Mouse (Mus musculus) adrenal gland, postnatal 14 days (tissue): ENCODE data around the gene Grb7. TPM values are rescaled to one million over a fixed set of nuclear protein-coding genes. Genes with fewer than 3 reads are reported as not detected.

Experiments
- DNase-seq: peaks from one replicate; pipeline ENCODE4 v3.0.0; 2021; ENCODE audit warnings: mixed read lengths
- total RNA-seq: library from RNA; stranded (reverse); gene quantifications from 2 replicates; pipeline ENCODE4 v1.2.3, GENCODE M21; 2021

The Grb7 gene
- total RNA-seq, 1 experiment from 2014 or later: 10.7 TPM

GRCm38 (mm10) chr11:98445238-98445637 lies 956 bp upstream of the Grb7 start:
- no peak for DNase-seq

- DNase-seq: no peak
Measured at GRCm38 (mm10) chr11:98445679-98446078, 515 bp upstream of the Grb7 start.

GRCm38 (mm10) chr11:98446562-98447474 lies 624 bp downstream of the Grb7 start:
- DNase-seq: no peak

- no peak for DNase-seq
Measured at GRCm38 (mm10) chr11:98447475-98447834, 1.3 kb downstream of the Grb7 start.

- DNase-seq: no peak
Measured at GRCm38 (mm10) chr11:98448191-98448790, 2.1 kb downstream of the Grb7 start.

GRCm38 (mm10) chr11:98449419-98449818 lies 3.2 kb downstream of the Grb7 start:
- DNase-seq: no peak

GRCm38 (mm10) chr11:98449921-98450771 lies 4.0 kb downstream of the Grb7 start:
- no peak for DNase-seq

- DNase-seq: no peak
Measured at GRCm38 (mm10) chr11:98455484-98455883, 9.3 kb downstream of the Grb7 start.

GRCm38 (mm10) chr11:98456545-98456944 lies 10.4 kb downstream of the Grb7 start:
- no peak for DNase-seq

GRCm38 (mm10) chr11:98456945-98457344 lies 10.8 kb downstream of the Grb7 start:
- no peak for DNase-seq

- DNase-seq: peak; percentile 94
Measured at GRCm38 (mm10) chr11:98457367-98458120, 11.3 kb downstream of the Grb7 start.

GRCm38 (mm10) chr11:98458121-98458990 lies 12.2 kb downstream of the Grb7 start:
- peak; percentile 34 for DNase-seq

GRCm38 (mm10) chr11:98459071-98459741 lies 13.0 kb downstream of the Grb7 start:
- DNase-seq: no peak

- no peak for DNase-seq
Measured at GRCm38 (mm10) chr11:98459860-98460259, 13.7 kb downstream of the Grb7 start.

GRCm38 (mm10) chr11:98461109-98461720 lies 15.0 kb downstream of the Grb7 start:
- DNase-seq: no peak

GRCm38 (mm10) chr11:98462255-98462654 lies 16.1 kb downstream of the Grb7 start:
- no peak for DNase-seq

GRCm38 (mm10) chr11:98463911-98464310 lies 17.7 kb downstream of the Grb7 start:
- no peak for DNase-seq

GRCm38 (mm10) chr11:98464516-98464915 lies 18.3 kb downstream of the Grb7 start:
- DNase-seq: no peak

- peak; percentile 59 for DNase-seq
Measured at GRCm38 (mm10) chr11:98469761-98470714, 23.8 kb downstream of the Grb7 start.
